In the genomic region with DNA sequence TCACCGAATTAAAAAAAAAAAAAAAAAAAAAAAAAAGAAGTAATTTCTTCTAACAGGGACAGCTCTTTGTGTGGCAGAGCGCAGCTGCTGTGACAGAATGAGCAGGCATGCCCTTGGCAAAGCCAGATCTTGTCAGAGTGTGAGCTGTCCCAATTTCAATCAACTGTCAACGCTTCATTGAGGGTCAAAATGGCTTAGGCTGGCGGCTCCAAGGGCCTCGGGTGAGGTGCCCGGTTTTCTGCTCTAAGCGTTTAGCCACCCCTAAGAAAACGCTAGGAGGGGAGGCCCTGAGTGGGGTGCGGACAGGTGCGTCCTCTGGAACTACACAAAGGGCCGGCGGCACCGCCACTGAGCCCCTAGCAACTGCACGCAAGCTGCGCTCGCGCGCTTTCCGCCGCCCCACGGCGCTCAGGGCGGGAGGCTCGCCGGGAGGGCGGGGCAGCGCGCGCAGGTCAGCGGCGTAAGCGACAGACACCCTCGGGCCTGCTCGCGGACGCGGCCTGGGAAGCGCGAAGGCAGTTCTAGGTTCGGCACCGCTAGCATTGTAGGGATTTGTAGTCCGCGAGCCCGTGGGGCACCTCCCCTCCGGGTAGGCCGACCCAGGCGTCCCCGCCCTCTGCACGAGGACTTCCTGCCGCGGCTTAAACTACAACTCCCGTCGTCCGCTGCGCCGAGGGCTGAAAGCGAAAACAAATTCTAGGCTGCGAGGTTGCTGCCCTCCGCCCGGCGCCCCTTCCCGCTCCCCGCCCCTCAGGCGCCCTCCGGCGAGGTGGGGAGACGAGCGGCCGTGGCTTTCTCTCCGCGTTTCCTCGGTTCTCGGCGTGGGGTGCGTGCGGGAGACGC, we compare ENCODE assay signal across 8 mouse cellular contexts. TPM values are rescaled to one million over a fixed set of nuclear protein-coding genes. Genes with fewer than 3 reads are reported as not detected.
DNase-seq lines count a peak whose midpoint lies in the region; ATAC-seq lines count a peak whose summit lies in the region.

No protein-coding gene starts in this region.

- DNase-seq in WW6 (ENCODE audit: low read depth, low spot score) = peak; percentile 99
- peak; percentile 93 to 94 for DNase-seq in cerebellum, postnatal 4 days (ENCODE audit: low spot score in 2 of 2)
- peak; percentile 98 for DNase-seq in gastrocnemius, adult 18-20 months (ENCODE audit: low spot score)
- peak; percentile 96 to 98 for DNase-seq in left cerebral cortex, adult 18-20 months (ENCODE audit: low spot score in 2 of 2)
- peak; percentile 99 for DNase-seq in right cerebral cortex, adult 18-20 months
- DNase-seq in urinary bladder, postnatal 10 days (ENCODE audit: low spot score) = peak; percentile 86

- peaks cover 39% of the 10 kb centered on the region for H3K79me2 ChIP-seq in macrophage (ENCODE audit: inconsistent target)

- WGBS in hindbrain, embryonic 16.5 days = 0% methylated on average over 76 of the region's 77 CpGs
- WGBS in macrophage (ENCODE audit: missing documents) = under 1% methylated on average over 73 of the region's 77 CpGs

- no peaks in the 10 kb centered on the region for H3K27me3 ChIP-seq in hindbrain, embryonic 16.5 days (replicated peaks; ENCODE audit: control insufficient read depth, insufficient read depth, low read length)

- ATAC-seq in hindbrain, embryonic 16.5 days = peak; percentile 99

- H3K9me3 ChIP-seq in hindbrain, embryonic 16.5 days (ENCODE audit: control insufficient read depth, low read length) = no peaks in the 10 kb centered on the region

- H3K4me1 ChIP-seq in hindbrain, embryonic 16.5 days (ENCODE audit: control insufficient read depth, insufficient read depth, low read depth, low read length) = peaks cover 25% of the 10 kb centered on the region

- peak overlapping the region; percentile 80 for H3K9ac ChIP-seq in hindbrain, embryonic 16.5 days (ENCODE audit: low read depth, low read length)

- H3K36me3 ChIP-seq in hindbrain, embryonic 16.5 days (ENCODE audit: control insufficient read depth, insufficient read depth, low read length) = no peaks in the 10 kb centered on the region
- H3K36me3 ChIP-seq in macrophage (ENCODE audit: inconsistent target) = no peaks in the 10 kb centered on the region

- peak overlapping the region; percentile 95 for H3K27ac ChIP-seq in hindbrain, embryonic 16.5 days (ENCODE audit: low read depth, low read length)
- H3K27ac ChIP-seq in macrophage = peak overlapping the region; percentile 62

- H3K4me2 ChIP-seq in hindbrain, embryonic 16.5 days (ENCODE audit: low read length) = peak overlapping the region; percentile 81

- peak overlapping the region; percentile 62 for H3K4me3 ChIP-seq in hindbrain, embryonic 16.5 days (ENCODE audit: low read length)
- H3K4me3 ChIP-seq in macrophage (ENCODE audit: inconsistent target) = peak overlapping the region; percentile 64

RNA-seq across cellular contexts. Expression of gene Otud4, which starts 0.5 kb away (rescaled TPM):
- 10 to 100 TPM; 42.1 to 44.2 TPM for total RNA-seq in gastrocnemius, adult 18-20 months (2021)
- 7.7 and 9.5 TPM in 2 replicates for polyA plus RNA-seq in hindbrain, embryonic 16.5 days (2015; fragmentation: Nextera tagmentation; extraction: Ambion mirVana)
- 10 to 100 TPM; 38.2 to 40.8 TPM for total RNA-seq in left cerebral cortex, adult 18-20 months (2021)
- total RNA-seq in macrophage (2018; cell fraction: chromatin; rRNA removed) = 100 to 1,000 TPM in 18 of 26 experiments, 10 to 100 TPM in 8; 68.9 to 162 (median 111) TPM
- 10 to 100 TPM; 22.3 to 31.8 (median 26.3) TPM for total RNA-seq in macrophage (2018; cell fraction: cytosol; rRNA removed)
- total RNA-seq in macrophage (2018; cell fraction: nucleus; rRNA removed) = 100 to 1,000 TPM in 1 of 26 experiments, 10 to 100 TPM in 25; 38.3 to 103 (median 64.4) TPM
- 13.5 to 20.8 TPM (median 15.9 TPM) in 3 replicates for polyA plus RNA-seq in macrophage (2018)

Comparison
In these comparisons a context has a peak if more than half of its experiments do, and no peak if none do; other contexts are left out.
1. Peak in every context shown above with its lines: DNase-seq, ATAC-seq, H3K4me3 ChIP-seq and H3K27ac ChIP-seq.